Mouse (Mus musculus) lung, embryonic 16.5 days (tissue): Measurements from ENCODE around the gene Pcnx3. TPM values are rescaled to one million over a fixed set of nuclear protein-coding genes. Genes with fewer than 3 reads are reported as not detected.

ENCODE experiments used
- ATAC-seq: fragments of 200-750 bp; cut with Nextera tagmentation; 2 replicates; pipeline ENCODE4 v1.8.0; 2017; ENCODE audit warnings: low read depth, mild to moderate bottlenecking, moderate library complexity
- H3K27ac ChIP-seq: fragments of 300-500 bp; sonication (generic); 2 replicates; pipeline ENCODE4 v1.5.1; 2014; ENCODE audit warnings: mild to moderate bottlenecking, control low read depth, low read length
- H3K27me3 ChIP-seq: fragments of 300-500 bp; sonication (generic); 2 replicates; pipeline ENCODE4 v1.6.1; 2014; ENCODE audit warnings: low read depth, low read length, mixed read lengths; ENCODE audit not compliant: control insufficient read depth, insufficient read depth
- H3K36me3 ChIP-seq: fragments of 300-500 bp; sonication (generic); 2 replicates; pipeline ENCODE4 v1.6.1; 2014; ENCODE audit warnings: low read length; ENCODE audit not compliant: control insufficient read depth, insufficient read depth
- H3K4me1 ChIP-seq: fragments of 300-500 bp; sonication (generic); replicated peaks from 2 replicates; pipeline ENCODE4 v1.6.1; 2014; ENCODE audit warnings: low read length, mixed read lengths; ENCODE audit not compliant: control insufficient read depth, insufficient read depth
- H3K4me2 ChIP-seq: fragments of 300-500 bp; sonication (generic); 2 replicates; pipeline ENCODE4 v1.6.1; 2014; ENCODE audit warnings: low read depth, low read length, control low read depth
- H3K4me3 ChIP-seq: fragments of 300-500 bp; sonication (generic); 2 replicates; pipeline ENCODE4 v1.5.1; 2014; ENCODE audit warnings: mild to moderate bottlenecking, low read length, control low read depth
- H3K9ac ChIP-seq: fragments of 300-500 bp; sonication (generic); 2 replicates; pipeline ENCODE4 v1.6.1; 2014; ENCODE audit warnings: low read length, control low read depth
- H3K9me3 ChIP-seq: fragments of 300-500 bp; sonication (generic); 2 replicates; pipeline ENCODE4 v1.6.1; 2016; ENCODE audit warnings: low read length; ENCODE audit not compliant: control insufficient read depth
- WGBS: fragments of 180-500 bp; shearing (Covaris S2); extraction: QIAGEN DNeasy Blood & Tissue Kit; methylation state at CpG from one replicate; pipeline ENCODE4 v1.1.7; 2014; 5-methylcytosine and 5-hydroxymethylcytosine counted together
- polyA plus RNA-seq: library from polyadenylated mRNA; unstranded; fragments of >200 nt; fragmentation: Nextera tagmentation; extraction: Ambion mirVana; gene quantifications from 2 replicates; pipeline ENCODE4 v1.2.1, GENCODE M21; 2015

The Pcnx3 gene
- polyA plus RNA-seq = 18.3 and 20.8 TPM in 2 replicates

DNA sequence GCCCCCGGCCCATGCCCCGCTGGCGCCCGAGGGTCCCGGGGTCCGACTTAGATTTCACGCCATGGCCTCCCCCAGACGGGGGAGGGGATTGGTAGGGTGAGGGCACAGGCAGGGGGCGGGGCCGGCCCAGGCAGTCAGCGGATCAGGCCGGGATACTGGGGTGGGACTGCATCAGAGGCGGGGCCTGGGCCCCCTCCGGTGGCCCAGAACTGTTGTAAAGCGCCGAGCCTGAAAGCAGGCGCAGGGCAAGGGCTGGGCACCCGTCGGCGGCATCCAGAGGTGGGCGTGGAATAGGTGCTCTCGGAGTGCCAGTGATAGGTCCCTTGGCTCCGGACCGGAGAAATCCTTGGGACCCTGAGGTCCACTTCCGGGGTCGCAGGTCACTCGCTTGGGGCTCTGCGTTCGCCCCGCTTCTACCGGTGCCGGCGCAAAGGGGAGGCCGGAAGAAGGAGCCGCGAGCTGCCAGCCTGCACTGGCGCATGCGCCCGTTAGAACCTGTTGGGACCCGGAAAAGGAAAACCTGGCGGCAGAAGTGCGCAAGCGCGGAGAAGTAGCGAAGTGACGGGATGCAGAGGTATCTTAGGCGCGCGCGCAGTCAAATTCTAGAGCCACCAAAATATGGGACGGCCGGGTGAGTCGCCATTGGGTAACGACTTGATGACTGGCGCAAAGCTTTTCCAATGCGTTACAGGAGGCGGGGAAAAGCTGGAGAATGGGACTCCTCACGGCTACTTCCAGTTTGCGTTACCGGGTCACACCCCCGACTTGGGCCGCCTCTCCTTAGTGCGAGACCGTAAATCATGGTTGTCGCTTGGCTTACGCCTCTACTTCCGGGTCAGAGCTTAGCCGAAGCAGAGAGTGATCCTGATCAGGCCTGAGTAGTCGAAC lies at the start of gene Pcnx3, which contains the start of gene Map3k11:
Gene Pcnx3 (minus strand): TSS at position 709 of the 888 bp plus-strand sequence.
Gene Map3k11 (plus strand): TSS at position 543 of the 888 bp plus-strand sequence.
- H3K4me2 ChIP-seq = peak within 1 kb of the TSS; percentile 86
- peak within 1 kb of the TSS; percentile 87 for H3K4me3 ChIP-seq
- H3K36me3 ChIP-seq = peaks cover 23% of the 10 kb centered on the region
- no peaks in the 10 kb centered on the region for H3K9me3 ChIP-seq
- H3K27me3 ChIP-seq = no peaks in the 10 kb centered on the region
- H3K4me1 ChIP-seq = peaks cover 29% of the 10 kb centered on the region
- H3K27ac ChIP-seq = peak within 1 kb of the TSS; percentile 94
- H3K9ac ChIP-seq = peak within 1 kb of the TSS; percentile 90
- peak; percentile 93 for ATAC-seq
- under 1% methylated on average over 68 of the region's 69 CpGs for WGBS

DNA sequence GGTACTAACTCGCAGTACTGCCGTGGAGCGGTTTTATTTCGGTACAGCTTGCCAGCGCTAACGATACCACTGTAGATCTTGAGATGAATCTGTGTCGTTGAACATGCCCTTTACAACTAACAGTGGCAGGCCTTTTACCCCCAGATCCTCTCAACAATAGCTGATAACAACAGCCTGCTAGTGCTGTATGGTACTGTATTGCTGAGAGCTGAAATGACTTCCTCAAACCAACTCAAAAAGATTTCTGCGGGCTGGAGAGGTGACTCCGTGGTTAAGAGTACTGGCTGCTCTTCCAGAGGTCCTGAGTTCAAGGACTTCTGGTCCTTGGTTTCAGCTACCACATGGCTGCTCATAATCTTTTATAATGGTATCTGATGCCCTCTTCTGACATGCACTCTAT lies 45.6 kb upstream of the Pcnx3 start:
- Histone ChIP-seq H3K27me3 (no peaks in the 10 kb centered on the region; the same call in 1 of the 2 replicates), H3K36me3 (no peaks in the 10 kb centered on the region), H3K4me3 (no peak overlapping the region), H3K4me1 (peaks cover 15% of the 10 kb centered on the region), H3K4me2 (no peak overlapping the region), H3K9me3 (no peaks in the 10 kb centered on the region), H3K27ac (no peak overlapping the region), H3K9ac (no peak overlapping the region)
- ATAC-seq = no peak
- 80% methylated on average over 9 of the region's 9 CpGs for WGBS

DNA sequence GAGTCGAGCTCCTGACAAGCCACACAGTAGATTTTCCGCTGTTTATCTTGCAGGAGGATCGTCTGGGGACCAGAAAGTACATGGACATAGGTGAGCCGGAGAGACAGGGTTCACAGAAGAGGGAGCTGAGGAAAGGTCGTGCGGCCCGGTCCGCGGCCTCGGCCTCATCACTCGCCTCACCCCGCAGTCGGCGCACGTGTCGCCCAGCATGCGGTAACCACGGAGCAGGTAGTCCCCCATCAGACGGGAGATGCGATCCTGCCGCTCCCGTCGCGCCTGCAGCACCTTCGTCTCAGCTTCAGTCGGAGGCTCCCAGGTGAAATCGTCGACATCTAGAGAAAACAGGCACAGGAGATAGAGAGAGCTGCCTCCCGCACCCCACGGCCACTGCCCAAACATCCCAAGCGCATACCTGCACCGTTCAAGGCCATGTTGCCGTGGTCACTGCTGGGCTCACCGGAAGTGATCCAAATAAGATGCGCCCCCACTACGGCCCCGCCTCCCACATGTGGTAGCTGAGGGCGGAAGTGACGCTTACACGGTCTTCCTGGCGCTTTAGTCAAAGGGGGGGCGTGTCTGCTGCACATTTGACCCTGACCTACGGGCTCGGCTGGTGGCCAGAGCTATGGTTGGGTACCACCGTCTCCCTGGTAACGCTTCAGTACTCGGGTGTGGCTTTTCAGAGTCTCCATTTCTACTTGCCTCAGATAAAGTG lies 42.7 kb upstream of the Pcnx3 start:
- H3K9ac ChIP-seq = peak overlapping the region; percentile 82
- H3K4me2 ChIP-seq = peak overlapping the region; percentile 90
- H3K4me3 ChIP-seq = peak overlapping the region; percentile 78
- no peaks in the 10 kb centered on the region for H3K9me3 ChIP-seq
- under 1% methylated on average over 47 of the region's 47 CpGs for WGBS
- H3K36me3 ChIP-seq = no peaks in the 10 kb centered on the region
- peak; percentile 84 for ATAC-seq
- H3K27me3 ChIP-seq = no peaks in the 10 kb centered on the region; the same call in 1 of the 2 replicates
- H3K4me1 ChIP-seq = peaks cover 35% of the 10 kb centered on the region
- H3K27ac ChIP-seq = peak overlapping the region; percentile 38; the same call in 1 of the 2 replicates

DNA sequence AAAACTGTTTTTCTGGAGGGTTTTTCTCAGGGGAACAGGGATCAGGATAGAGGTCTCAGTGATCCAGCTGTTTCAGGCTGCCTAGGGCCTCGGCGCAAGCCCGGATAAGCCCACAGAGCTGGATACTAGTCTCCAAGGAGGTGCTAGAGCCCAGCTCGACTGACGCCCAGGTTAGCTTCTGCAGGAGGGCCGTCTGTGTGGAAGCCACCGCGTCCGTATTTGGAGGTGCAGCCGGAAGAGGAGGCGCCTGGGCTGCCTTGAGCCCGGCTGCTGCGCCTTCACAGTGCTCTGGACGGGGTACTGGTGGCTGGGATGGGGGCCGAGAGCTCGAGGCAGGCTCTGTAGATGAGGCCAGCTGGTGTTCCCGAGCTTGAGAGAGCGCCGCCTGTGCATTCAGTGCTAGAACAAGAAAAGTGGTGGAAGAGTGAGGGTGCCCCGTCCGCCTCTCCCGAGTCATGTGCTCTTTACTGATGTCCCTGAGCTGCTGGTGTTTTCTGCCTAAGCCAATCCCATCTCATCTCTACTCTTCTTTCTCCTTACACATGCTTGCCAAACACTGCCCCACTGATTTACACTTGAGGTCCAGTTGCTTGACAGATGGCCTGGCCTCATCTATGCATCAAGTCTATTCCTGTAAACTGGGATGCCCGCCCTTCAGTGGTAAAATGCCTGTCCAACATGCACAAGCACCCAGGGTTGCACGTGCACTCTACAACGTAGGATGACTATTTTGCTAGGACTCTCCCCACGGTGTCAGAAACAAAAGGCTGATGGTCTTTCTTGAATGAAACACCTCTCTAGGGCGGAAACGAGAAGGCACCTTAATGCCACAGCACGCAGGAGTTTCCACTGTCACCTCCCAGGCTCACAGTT lies 41.8 kb upstream of the Pcnx3 start:
- H3K27ac ChIP-seq = no peak overlapping the region
- H3K9ac ChIP-seq = peak overlapping the region; percentile 82
- WGBS = 72% methylated on average over 29 of the region's 29 CpGs
- H3K27me3 ChIP-seq = no peaks in the 10 kb centered on the region; the same call in 1 of the 2 replicates
- H3K9me3 ChIP-seq = no peaks in the 10 kb centered on the region
- H3K36me3 ChIP-seq = no peaks in the 10 kb centered on the region
- H3K4me2 ChIP-seq = peak overlapping the region; percentile 90
- H3K4me1 ChIP-seq = peaks cover 40% of the 10 kb centered on the region
- peak overlapping the region; percentile 78 for H3K4me3 ChIP-seq
- ATAC-seq = no peak

DNA sequence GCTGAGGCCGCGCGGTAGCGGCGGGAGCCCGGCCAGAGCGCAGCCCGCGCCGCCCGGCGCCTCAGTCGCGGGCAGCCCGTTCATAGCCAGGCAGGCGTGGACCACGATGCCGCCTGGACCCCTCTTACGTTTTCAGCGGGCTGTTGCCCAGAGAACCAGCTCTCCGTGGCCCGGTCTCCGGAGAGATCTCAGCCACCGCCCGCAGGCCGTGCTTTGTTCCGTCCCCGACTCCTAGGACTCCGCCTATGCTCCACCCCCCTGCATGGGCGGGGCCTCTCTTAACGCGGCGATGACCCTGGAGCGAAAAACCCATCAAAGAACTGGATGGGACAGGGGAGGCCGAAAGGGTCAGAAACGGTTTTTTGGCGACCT lies 40.7 kb upstream of the Pcnx3 start, which contains the start of gene Fam89b:
Gene Fam89b (minus strand): TSS at position 210 of the 372 bp plus-strand sequence.
- H3K4me3 ChIP-seq = peak within 1 kb of the TSS; percentile 87
- H3K27ac ChIP-seq = peak within 1 kb of the TSS; percentile 90
- peak within 1 kb of the TSS; percentile 96 for H3K9ac ChIP-seq
- no peaks in the 10 kb centered on the region for H3K27me3 ChIP-seq
- H3K4me1 ChIP-seq = peaks cover 51% of the 10 kb centered on the region
- under 1% methylated on average over 31 of the region's 37 CpGs for WGBS
- H3K9me3 ChIP-seq = no peaks in the 10 kb centered on the region
- peak within 1 kb of the TSS; percentile 94 for H3K4me2 ChIP-seq
- H3K36me3 ChIP-seq = no peaks in the 10 kb centered on the region
- ATAC-seq = peak; percentile 82

DNA sequence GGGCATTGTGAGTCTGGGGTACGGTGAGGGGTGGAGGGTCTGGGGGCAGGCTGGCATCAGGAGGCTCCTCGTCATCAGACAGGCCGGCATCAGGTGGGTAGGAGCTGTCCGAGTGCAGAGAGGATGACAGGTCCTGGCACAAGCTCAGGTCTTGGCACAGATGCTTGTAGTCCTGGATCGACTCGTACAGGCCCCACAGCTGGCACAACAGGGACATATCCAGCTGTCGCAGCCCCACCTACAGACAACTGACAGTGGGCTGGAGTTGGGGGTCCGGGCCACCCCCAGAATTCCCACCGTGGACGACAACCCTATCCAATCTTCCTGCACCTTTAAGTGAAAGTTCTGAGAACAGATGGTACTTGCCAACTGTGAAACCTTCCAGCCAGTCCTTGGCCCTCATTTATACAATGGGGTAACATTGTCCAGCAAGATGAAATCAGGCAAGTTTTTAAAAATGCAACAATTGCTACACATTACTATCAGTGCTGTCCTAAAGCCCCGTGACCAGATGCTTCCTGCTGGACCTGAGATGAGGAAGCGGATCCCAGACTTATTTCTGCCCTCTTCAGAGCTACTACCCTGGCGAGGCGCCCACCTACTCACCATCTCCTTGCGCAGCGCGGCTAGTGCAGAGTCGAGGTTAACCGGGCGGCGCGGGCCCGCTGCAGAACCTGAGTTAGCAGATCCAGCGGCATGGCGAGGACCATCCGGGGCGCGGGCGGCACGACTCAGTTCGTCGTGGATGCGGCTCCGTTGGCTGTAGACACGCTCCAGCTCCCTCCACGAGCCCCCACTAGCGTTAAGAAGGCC lies 40.1 kb upstream of the Pcnx3 start:
- ATAC-seq = peak; percentile 13
- Histone ChIP-seq H3K4me3 (peak overlapping the region; percentile 87), H3K4me2 (peak overlapping the region; percentile 94), H3K9ac (peak overlapping the region; percentile 96), H3K36me3 (no peaks in the 10 kb centered on the region), H3K27me3 (no peaks in the 10 kb centered on the region), H3K27ac (peak overlapping the region; percentile 90), H3K9me3 (no peaks in the 10 kb centered on the region), H3K4me1 (peaks cover 55% of the 10 kb centered on the region)
- 6% methylated on average over 37 of the region's 37 CpGs for WGBS

DNA sequence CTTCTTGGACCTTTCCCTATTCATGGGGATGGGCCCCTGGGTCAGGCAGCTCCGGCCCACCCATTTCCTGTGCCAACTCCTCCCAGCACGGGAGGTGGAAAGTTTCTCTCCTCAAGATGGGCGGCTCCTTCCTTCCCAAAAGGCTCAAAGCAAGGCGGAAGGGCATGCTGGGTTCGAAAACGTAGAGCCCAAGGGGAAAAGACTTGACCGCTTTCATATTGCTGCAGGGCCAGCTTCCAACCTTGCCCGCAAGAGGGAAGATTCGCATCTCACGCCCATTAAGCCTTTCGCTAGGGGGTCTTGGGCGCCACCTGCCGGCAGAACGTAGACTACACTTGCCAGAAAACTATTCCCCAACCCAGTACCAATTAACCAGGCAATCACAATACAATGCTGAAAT lies 39.0 kb upstream of the Pcnx3 start:
- WGBS = 2% methylated on average over 14 of the region's 14 CpGs
- peaks cover 55% of the 10 kb centered on the region for H3K4me1 ChIP-seq
- ATAC-seq = no peak; the same call in 1 of the 2 replicates

More for the DNA sequence above, 39.0 kb upstream of the Pcnx3 start:
- peak overlapping the region; percentile 66 for H3K27ac ChIP-seq
- H3K9me3 ChIP-seq = no peaks in the 10 kb centered on the region
- peak overlapping the region; percentile 96 for H3K9ac ChIP-seq
- peak overlapping the region; percentile 94 for H3K4me2 ChIP-seq
- H3K36me3 ChIP-seq = 0 out of 2 replicates have a peak, but pooled peaks cover 2% of the 10 kb centered on the region
- H3K27me3 ChIP-seq = no peaks in the 10 kb centered on the region
- peak overlapping the region; percentile 87 for H3K4me3 ChIP-seq
